Mouse (Mus musculus) midbrain, embryonic 16.5 days (tissue): ENCODE data around the gene Nmu. TPM values are rescaled to one million over a fixed set of nuclear protein-coding genes. Genes with fewer than 3 reads are reported as not detected.

Experiments used
- polyA plus RNA-seq: library from polyadenylated mRNA; unstranded; fragments of >200 nt; fragmentation: Nextera tagmentation; extraction: Ambion mirVana; gene quantifications from 2 replicates; pipeline ENCODE4 v1.2.1, GENCODE M21; 2015

Nmu gene
- polyA plus RNA-seq, 1 experiment from 2014 or later: not detected

Other genes with a start within 250 kb of the Nmu start
- gene Srd5a3, start 223.5 kb downstream of the Nmu start, polyA plus RNA-seq: 17.3 and 17.5 TPM in 2 replicates
- 35.6 and 36.3 TPM in 2 replicates for gene Tmem165, start 179.9 kb downstream of the Nmu start, polyA plus RNA-seq
- 13.4 and 15.1 TPM in 2 replicates for gene Clock, start 59.0 kb downstream of the Nmu start, polyA plus RNA-seq
- not detected in 2 replicates for gene Pdcl2, start 32.6 kb downstream of the Nmu start, polyA plus RNA-seq
- gene Gm7271, start 120.3 kb upstream of the Nmu start, polyA plus RNA-seq: not detected in 2 replicates
- 59.4 and 61.5 TPM in 2 replicates for gene Exoc1, start 165.5 kb upstream of the Nmu start, polyA plus RNA-seq
- gene Cep135, start 224.9 kb upstream of the Nmu start, polyA plus RNA-seq: 3.3 and 3.6 TPM in 2 replicates